Mouse (Mus musculus): ENCODE measurements around the gene Kif4.

The Kif4 gene

DNA sequence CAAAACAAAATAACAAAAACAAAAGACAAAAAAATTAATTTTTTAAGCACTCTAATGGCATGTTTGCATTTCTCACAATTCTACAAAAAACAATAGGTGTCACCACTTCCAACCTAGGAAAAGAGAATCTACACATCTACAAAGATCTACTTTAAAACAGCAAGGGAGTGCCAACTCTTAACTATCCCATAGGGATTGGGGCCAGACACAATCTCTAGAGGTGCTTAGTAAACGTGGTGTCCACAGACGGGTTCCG lies at the start of gene Kif4:
Gene Kif4 (plus strand): TSS at position 192 of the 256 bp plus-strand sequence.
- in situ Hi-C loops (cut with MboI), result no loop called here

DNA sequence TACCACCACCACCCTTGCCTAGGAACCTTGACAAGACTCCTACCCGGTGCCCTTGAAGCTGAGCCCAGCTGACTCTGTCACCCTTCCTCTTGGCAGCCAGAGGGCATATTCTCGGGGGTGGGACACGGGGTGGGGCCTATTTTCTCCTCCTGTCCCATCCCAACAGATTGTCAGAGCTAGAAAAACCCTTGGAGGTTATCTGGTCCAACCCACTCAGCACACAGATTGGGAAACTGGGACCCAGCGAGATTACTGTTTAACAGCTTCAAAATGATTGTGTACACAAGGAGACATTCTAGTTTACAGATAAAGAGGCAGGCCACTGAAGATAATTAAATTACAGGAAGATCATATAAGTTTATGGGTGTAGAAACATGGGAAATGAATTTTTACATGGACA lies 30.7 kb upstream of the Kif4 start, which contains the start of gene P2ry4:
Gene P2ry4 (minus strand): TSS at position 79 of the 400 bp plus-strand sequence.
- in situ Hi-C loops (cut with MboI), result no loop called here

DNA sequence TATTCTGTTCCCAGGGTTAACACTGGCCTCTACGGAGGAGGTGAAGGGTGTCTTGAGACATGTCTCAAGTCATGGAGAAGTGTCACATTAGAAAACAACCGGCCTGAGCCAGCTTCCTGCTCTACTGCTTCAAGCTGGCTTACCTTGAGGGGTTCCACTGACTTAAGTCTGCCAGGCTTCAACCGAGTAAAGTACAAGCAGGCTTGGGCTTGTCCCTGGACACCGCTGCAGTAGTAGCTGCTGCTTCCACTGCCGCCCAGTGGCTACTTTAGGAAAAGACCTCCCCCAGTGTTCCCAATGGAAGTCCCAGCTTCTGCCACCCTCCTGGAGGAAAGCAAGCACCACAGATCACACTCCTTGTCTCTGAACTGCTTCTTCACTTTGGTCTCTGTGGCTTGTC lies 28.1 kb upstream of the Kif4 start:
- in situ Hi-C loops (cut with MboI), result no loop called here

DNA sequence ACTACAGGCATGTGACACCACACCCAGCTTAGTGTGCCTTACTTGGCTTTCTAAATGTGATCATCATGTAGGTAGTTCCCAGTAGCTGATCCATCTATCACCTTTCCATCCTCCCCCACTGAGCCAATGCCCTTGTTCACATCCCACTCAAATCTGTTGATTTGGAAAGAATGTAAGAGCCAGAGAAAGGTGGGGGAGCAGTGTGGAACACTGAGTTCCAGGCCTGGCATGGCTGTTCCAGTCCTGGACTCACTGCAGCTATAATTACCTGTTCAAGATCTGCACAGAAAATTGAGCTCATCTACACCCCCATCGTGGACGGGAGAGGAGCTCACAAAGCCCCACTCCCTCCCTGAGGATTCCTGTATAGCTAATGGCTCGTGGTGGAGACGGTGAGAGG lies 25.8 kb upstream of the Kif4 start:
- in situ Hi-C loops (cut with MboI), result no loop called here

DNA sequence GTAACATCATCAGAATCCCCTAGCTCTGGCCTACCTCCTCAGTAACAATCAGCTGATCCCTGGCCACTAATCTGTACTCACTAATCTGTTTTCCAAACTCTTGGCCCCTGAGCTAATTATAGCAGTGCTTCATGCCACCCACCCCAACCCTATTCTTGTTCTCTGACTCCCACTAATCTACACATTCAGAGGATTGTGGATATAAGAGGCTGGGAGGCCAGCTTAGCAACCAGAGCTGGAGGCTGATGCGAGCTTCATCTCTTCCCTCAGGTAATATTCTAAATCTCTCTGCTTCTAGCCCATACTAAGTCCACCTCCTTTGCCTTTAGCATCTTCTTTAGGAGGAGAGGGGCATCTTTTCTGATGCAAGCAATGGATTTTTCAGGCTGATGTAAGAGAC lies 20.2 kb upstream of the Kif4 start, which contains the start of gene Arr3:
Gene Arr3 (plus strand): TSS at position 184 of the 400 bp plus-strand sequence.
- in situ Hi-C loops (cut with MboI), result no loop called here

DNA sequence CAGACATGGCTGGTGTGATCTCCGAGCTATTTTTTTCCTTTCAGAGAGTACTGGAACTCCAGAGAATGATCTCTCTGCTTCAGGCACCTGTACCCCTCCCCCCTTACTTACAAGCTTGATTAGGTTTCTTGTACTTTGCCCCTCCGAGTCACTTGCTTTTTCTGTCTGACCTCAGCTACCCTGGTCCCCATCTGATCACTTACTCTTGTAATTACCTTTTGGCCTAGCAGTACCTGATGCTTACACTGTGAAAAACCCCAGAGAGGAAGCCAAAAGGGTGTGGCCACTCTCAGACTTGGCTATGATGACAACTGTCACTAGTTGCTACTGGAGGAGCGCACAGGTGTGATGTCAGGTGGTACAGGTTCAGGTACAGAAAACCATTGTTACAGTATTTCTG lies 7.0 kb upstream of the Kif4 start:
- in situ Hi-C loops (cut with MboI), result no loop called here

DNA sequence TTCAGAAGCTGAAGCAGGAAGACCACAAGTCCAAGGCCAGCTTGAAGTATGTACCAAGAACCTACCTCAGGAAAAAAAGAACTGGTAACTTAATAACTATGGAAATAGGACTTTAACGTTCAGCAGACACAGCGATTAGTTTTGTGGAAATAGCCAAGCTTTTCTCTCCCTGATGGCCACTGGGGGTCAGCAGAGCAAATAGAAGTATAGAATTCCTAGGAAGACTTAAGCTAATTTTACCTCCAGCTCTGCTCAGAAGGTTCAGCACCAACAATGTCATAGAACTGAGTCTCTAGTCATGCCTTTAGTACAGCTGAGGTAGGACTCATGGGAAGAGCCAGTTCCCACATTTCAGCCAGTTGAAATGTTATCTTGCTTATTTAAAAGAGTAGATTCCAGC lies 4.2 kb upstream of the Kif4 start:
- in situ Hi-C loops (cut with MboI), result no loop called here

DNA sequence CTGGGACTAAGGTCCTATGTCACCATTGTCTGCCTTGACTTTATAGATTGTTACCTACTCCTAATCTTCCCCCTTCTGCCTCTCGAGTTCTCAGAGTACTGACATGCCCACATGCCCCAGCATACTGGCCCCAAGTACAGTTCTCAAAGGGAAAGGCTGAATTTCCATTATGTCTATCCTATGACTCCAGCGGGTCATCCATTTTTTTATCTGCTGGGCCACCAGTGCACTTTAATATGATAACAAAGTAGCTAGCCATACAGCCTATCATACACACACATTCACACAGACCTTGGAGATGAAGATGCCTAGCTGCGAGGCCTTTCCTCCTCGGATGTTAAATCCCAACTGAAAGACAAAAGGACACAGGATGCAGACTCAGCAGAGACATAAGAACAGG lies 1.3 kb upstream of the Kif4 start:
- in situ Hi-C loops (cut with MboI), result no loop called here

DNA sequence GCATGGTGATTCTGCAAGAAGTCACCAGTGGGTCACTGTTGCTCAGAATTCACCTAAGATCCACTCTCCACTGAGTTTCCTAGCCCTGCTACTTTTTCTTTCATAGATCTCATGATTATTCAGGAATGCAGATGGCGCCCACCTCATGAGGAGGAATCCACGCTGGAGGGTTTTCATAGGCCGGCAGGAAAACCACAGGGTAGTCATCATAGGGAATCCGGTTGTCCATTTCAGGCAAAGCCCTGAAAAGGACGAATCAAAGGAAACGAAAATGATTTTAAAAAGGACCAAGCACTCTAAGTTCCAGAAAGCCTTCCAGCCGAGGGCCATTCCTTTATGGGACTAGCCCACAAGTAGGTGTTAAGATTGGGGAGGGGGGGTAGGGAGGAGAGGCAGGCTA lies 391 bp upstream of the Kif4 start:
- in situ Hi-C loops (cut with MboI), result no loop called here

DNA sequence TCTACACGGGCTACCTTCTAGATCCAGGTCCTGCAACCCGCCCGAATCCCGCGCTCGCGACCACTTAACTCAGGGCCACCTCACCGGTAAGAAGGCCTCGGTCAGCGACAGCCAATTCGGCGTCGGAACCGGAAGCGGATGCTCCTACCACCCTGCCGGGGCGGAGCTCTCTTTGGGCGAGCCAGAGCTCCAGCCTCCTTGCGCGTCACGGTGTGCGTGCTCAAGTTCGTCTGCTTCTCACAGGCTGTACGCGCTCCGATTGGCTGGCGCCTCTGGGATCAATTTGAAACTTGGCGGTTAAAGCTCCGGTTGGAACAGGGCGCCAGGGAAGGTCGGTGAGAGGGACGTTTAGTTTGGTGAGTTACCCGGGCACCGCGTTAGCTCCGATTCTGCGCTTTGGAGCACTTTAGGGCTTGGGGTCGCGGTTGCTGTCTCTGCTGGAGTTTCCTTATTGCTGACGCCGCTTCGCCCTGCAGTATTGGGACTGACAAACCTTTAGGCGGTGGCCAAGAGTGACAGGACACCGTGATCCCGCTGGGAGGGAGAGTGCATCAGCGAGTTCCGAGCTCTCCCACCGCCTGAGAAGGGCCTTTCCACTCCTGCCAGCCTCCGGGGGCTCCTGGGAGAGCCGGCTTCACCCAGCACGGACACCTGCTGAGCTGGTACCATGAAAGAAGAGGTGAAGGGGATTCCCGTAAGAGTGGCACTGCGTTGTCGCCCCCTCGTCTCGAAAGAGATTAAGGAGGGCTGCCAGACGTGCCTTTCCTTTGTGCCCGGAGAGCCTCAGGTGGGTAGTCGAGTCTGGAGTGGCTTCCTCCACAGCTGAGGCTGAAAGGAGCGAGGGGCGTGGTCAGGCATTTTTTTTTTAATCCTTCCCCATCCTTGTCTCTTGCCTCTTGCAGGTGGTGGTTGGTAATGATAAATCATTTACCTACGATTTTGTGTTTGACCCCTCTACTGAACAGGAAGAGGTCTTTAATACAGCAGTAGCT lies 561 bp downstream of the Kif4 start, which contains the start of gene Pdzd11:
Gene Pdzd11 (minus strand): TSS at position 767 of the 992 bp plus-strand sequence.
- in situ Hi-C loops (cut with MboI), result no loop called here

DNA sequence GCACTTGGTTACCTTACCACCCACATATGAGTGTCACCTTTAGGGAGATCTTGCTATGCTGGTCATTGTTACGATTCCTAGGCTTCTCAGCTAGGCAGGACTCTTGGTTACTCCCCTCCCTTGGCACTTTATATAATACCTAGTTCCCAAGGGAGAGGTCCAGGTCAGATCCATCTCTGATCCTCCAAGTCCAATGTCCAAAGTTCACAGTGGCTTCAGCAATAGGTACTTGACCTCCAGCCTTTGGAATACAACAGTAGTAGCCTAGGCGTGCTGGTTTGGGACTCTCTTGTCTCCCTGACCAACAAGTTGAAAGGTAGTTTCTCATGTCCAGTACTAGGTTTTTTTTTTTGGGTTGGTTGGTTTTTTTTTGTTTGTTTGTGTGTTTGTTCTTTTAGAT lies 3.5 kb downstream of the Kif4 start:
- in situ Hi-C loops (cut with MboI), result no loop called here

DNA sequence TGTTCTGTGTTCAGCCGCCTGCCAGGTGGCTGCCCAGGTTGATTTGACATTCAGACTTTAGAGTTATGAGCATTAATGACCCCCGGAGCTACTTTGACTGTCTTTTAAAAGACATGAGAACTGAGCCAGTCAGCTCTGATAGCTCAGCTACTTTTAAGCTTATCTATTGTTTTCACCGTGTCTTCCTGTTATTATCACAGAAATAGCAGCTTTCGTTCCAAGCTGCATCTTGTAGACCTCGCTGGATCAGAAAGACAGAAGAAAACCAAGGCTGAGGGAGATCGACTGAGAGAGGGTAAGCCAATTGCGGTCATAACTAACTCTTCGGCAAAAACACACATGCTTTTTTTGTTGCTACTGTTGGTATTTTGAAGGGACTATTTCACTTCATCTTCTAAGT lies 12.9 kb downstream of the Kif4 start:
- in situ Hi-C loops (cut with MboI), result no loop called here

DNA sequence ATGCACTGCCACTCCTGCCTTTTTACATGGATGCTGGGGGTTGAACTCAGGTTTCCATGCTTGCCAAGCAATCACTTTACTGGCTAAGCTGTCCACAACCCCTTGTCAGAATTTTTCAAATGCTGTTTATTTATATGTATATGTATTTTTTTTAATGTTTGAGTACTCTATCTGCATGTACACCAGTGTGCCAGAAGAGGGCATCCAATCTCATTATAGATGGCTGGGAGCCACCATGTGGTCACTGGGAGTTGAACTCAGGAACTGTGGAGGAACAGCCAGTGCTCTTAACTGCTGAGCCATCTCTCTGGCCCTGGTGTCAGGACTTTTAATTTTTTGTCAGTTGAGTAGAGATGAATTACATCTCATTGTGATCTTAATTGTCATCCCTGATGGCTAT lies 27.3 kb downstream of the Kif4 start:
- in situ Hi-C loops (cut with MboI), result no loop called here

DNA sequence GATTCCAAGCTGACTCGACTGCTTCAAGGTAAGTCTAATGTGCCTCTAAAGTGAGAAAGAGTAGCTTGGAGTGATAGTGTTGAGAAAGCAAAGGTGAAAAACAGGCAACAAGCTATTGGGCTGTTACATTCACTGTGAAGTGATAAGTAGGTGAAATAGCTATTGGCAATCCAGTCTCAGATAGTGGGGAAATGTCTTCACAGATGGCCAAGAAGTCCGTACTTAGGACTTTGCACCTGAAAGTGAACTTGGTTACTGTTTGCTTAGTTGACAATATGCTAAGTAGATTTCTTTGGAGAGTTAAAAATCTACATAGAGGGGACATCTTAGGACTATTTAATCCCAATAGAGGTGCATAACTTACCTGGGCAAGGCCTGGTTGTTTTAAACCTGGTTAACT lies 39.3 kb downstream of the Kif4 start:
- in situ Hi-C loops (cut with MboI), result no loop called here

DNA sequence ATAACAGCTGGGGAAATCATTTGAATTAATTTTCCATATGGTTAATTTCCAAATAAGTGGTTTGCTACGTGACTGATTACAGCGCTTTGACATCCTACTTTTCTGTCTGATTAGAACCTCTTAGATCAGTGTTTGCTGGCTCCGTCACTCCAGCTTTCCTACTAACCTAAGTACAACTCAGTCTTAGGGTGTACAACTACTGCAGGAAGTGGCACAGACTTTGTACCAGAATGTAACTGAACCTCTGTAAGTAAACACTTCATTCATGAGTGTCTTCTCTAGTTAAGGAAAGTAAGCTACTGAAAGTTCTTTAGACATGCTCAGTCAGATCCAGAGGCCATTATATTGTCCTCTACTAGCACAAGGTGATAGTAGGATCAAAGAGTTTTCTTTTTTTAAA lies 52.7 kb downstream of the Kif4 start:
- in situ Hi-C loops (cut with MboI), result no loop called here

DNA sequence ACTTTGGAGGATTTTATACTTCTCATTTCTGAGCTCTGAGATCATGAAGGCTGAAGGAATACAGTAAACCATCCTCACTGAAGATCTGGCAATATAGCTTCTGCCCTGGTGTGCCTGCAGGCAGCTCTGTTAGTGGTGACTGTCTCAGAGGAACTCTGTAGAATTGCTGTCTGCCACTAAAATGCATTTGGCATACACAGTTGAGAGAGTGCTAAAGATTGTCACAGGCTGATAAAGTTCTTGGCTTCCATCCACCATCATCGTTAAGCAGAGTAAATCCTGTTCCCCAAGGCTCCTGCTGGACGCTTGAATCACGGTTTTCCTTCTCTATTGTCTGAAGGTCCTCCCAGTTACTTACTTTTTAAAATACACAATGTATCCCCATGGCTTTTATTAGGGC lies 61.0 kb downstream of the Kif4 start:
- in situ Hi-C loops (cut with MboI), result no loop called here

DNA sequence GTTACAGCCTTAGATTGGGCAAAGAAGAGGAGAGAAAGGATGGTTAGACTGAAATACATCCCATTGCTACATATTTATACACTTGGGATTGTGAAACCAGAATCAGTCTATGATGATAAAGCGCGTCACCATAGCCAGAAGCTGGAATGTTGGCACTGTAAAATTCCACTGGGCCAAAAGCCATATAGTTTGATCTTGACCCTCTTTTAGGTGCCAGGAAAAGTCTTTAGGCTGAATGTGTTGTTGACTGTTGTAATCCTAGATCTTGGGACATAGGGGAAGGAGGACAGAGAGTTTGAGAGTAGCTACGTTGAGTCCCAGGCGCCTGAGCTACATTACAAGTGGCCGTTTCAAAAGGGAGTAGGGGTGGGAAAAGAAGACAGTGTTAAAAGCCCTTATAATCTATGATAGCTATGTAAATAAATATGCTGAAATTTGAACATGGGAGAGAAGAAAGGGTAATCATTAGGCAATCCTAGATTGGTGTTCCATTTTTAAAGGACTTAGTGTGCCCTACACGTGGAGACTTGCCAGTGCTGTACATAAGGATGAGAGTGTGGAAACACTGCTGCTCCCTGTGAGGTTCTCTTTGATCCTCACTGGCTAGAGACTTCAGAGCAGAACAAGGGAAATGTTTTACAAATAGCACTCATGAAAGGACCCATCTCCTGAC lies 62.0 kb downstream of the Kif4 start:
- in situ Hi-C loops (cut with MboI), result no loop called here

DNA sequence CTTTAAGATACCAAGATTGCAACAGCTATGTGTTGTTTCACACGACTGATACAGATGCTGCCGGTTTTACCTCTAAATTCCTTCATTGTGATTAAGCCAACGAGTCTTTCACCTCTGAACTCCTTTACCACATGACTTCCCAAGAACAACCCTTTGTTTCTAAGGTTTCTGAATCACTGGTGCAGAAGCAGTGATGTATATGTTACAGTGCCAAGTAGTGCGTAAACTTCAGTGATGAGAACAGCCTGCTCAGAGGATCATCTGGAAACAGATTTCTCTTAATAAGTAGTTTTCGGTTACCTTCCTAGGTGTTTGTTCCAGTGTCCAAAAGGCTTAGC lies 62.5 kb downstream of the Kif4 start:
- in situ Hi-C loops (cut with MboI), result no loop called here

DNA sequence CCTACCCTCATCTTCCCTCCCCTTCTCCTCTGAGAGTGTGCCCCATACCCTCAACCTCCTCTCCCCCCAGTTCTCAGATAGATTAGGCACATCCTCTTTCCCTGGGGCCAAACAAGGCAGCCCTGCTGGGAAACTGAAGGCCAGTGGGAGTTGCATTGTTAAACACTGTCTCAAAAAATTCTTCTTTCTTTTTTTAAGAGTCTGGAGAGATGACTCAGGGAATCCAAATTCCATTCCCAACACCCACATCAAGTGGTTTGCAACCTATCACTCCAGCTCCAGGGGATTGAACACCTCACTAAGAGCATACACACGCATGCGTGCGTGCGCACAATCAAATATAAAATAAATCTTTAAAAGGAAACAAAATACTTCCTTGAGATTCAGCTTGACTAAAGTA lies 71.2 kb downstream of the Kif4 start:
- in situ Hi-C loops (cut with MboI), result no loop called here

DNA sequence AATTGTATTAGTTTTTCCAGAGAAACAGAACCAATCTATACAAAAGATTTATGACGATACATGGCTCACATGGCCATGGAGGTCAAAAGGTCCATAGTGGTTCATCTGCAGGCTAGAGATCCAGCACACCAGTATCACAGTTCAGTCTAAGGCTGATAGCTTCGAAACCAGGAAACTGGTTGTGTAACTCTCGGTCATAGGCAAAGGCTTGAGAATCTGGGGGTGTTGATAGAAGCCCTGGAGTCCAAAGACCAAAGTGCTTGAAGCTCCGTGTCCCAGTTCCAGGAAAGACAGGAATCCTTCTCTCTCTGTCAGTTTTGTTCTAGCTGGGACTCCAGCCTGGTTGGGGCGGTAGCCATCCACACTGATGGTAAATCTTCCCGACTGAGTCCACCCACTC lies 82.5 kb downstream of the Kif4 start:
- in situ Hi-C loops (cut with MboI), result no loop called here

DNA sequence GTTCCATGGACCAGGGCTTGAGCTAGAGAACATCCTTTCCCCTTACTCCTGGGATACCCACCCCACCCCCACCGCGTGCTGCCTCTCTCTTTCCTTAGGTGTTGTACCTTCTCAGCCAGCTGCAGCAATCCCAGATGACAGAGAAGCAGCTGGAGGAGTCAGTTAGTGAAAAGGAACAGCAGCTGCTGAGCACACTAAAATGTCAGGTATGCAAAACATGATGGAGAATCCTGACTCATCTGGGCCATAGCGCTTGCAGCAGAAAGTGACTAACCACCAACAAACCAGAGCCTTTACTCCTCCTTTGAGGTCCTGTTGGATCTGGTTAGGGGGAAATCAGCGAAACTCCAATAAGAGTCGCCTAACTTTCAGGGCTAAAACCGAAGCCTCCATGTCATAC lies 90.6 kb downstream of the Kif4 start:
- in situ Hi-C loops (cut with MboI), result no loop called here

DNA sequence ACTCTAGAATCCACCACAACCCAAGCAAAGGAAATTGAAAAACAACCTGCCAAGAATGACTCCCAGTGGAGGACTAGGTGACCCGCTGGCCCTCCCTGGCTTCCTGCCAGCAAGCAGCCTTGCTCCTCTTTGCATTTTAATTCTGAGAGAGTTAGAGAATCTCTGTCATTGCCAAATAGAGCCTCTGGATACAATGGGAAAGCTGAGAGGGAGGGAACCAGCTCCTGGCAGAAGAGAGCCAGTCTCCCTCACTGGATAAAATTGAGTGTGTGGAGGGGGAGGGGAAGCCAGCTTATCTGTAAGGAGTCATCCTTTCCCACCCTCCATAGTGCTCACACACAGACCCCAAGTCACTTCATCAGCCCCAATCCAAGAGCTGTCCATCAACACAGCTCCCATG lies 103.4 kb downstream of the Kif4 start:
- in situ Hi-C loops (cut with MboI), result no loop called here

DNA sequence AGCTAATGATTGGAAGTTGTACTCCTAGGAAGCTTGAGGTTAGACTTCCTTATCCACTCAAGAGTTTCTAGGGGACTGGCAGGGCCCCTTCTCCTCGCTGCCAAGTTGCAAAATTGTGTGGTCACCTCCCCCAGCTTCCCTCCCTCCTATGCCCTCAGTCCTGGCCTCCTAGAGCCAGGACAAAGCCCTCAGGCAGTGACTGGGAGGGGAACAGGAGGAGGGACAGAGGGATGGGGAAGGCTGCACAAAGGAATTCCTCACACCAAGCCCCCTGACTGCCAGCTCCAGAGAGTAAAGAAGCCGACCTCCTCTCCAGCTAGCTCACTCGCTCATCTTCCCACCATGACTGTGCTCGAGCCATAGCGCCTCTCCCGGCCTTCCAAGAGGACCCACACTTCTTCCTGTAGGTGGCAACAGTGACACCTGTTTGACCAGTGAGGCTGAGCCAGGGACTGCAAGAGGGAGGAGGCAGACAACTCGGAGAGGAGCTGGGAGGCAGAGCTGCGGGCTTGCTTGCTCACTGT lies 104.2 kb downstream of the Kif4 start, which contains the start of gene Gdpd2:
Gene Gdpd2 (plus strand): TSS at position 209 of the 524 bp plus-strand sequence.
- in situ Hi-C loops (cut with MboI), result no loop called here
